Mouse (Mus musculus): ENCODE results near the gene Scn1b.
A peak's percentile ranks its signal among the peaks of the same experiment; 100 is the strongest.

DNA sequence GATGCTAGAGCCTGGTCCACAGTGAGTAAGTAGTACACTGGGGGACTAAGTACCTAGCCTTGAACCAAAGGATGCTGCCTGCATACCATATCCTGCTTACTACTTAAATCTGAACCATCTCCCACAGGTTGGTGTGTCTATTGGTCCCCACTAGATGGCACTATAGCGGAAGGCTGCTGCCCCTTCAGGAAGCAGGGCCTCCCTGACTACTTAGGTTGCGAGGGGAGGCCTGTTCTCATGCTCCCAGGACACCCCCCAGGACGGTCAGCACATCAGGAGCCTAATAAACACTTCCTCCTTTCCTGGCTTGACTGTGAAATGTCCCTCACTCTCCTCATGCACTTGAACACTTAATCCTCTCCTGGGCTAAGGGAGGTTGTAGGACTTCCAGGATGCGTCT is 4.0 kb upstream of the Scn1b start:
- TF ChIP-seq POLR2A (IDR thresholded peaks at IDR 0.05; ENCODE audit: insufficient read depth, low read depth, low read length) (no peak), CTCF (IDR thresholded peaks at IDR 0.05; ENCODE audit: insufficient read depth, low read depth, low read length) (peak; percentile 44; the same call in 1 of the 2 replicates)

Measured in olfactory bulb, adult 2 months (tissue).